Mouse (Mus musculus): ENCODE data around the gene Cmc2.

GRCm38 (mm10) chr8:116864514-116864913 is 56.7 kb downstream of the Cmc2 start:
- TF ChIP-seq CTCF (IDR thresholded peaks at IDR 0.05), result no peak
- no peak for TF ChIP-seq POLR2A (IDR thresholded peaks at IDR 0.05; ENCODE audit: insufficient read depth, low read depth, low read length)
